Mouse (Mus musculus) CD4-positive naive resting alpha-beta T cell, adult 76 days (primary cell): ENCODE results near the gene Sgsm3. TPM values are rescaled to one million over a fixed set of nuclear protein-coding genes. Genes with fewer than 3 reads are reported as not detected.

ENCODE experiments used
- total RNA-seq: library from RNA; stranded (reverse); gene quantifications from one replicate; pipeline ENCODE4 v1.2.4, GENCODE M21; 2023

Gene Sgsm3
- total RNA-seq = 15.5 TPM

GRCm38 (mm10) chr15:80977620-80978334, at the start of gene Sgsm3:
Gene Sgsm3 (plus strand): TSS chr15:80977765.

DNA sequence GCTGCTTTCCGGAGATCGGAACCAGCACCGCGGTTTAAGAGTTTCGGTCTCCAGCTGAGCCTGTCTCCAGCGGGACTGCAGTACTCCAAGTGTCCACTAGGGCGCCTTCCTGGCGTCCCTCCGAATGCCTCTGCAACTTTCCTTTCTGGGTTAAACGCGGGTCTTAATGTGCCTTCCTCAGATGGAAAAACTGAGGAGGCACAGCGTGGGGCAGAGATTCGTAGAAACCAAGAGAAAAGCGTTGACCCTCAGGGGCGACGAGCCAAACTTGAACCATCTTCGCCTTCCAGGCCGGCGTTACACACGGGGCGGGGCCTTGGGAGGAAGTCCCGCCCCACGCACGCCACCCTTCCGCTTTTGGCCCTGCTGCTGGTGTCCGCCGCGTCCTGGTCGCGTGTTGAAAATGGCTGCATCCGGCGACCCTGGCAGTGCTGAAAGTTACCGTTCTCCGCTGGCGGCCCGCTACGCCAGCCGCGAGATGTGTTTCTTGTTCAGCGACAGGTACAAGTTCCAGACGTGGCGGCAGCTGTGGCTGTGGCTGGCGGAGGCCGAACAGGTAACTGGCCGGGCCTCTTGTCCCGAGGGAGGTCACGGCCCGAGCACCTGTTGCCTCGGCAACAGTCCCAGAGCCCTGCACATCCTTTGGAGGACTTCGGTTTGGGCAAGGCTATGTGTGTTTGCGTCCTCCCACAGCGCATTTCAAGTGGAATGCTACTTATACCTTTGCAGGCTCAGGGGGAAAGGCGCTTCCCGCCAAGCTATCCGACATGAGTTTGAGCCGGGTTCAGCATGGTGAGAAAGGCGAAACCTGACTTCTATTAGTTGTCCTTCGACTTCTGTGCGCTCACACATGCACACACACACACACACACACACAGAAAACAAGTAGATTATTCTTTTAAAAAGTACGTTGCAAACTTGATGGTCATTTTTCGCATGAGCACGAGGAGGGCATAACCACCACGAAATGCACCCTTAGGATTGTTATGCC, 29.1 kb upstream of the Sgsm3 start, which contains the start of gene Adsl:
Gene Adsl, plus strand, starts transcription at position 346 of the 991 bp plus-strand sequence.

Other genes starting within 250 kb of the Sgsm3 start
- gene Adsl, start 29.3 kb upstream of the Sgsm3 start, total RNA-seq = 64.4 TPM
- 197 TPM for gene Mrtfa, start 213.0 kb downstream of the Sgsm3 start, total RNA-seq